Mouse (Mus musculus) A20 (cell line): ENCODE data around the gene Sf1.

Experiments used
- DNase-seq: peaks from one replicate; pipeline ENCODE4 v3.0.0-alpha.2; 2011; ENCODE audit warnings: low read depth, low spot score

Gene Sf1

GRCm38 (mm10) chr19:6375423-6376254 is 12.1 kb downstream of the Sf1 start:
- DNase-seq, result no peak

DNA sequence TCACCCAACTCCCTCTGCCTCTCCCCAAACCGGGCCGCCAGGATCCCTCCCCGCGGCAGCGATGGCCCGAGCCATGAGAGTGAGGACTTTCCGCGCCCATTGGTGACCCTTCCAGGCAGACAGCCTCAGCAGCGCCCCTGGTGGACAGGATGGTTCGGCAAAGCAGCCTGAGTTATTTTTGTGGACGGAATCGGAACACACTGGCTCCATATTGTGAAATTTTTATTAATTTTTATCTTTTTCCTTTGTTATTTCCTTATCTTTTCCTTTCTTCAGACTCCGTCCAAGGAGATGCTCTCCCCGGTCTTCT is 12.7 kb downstream of the Sf1 start:
- no peak for DNase-seq

GRCm38 (mm10) chr19:6376643-6377042 is 13.2 kb downstream of the Sf1 start:
- DNase-seq, result no peak

DNA sequence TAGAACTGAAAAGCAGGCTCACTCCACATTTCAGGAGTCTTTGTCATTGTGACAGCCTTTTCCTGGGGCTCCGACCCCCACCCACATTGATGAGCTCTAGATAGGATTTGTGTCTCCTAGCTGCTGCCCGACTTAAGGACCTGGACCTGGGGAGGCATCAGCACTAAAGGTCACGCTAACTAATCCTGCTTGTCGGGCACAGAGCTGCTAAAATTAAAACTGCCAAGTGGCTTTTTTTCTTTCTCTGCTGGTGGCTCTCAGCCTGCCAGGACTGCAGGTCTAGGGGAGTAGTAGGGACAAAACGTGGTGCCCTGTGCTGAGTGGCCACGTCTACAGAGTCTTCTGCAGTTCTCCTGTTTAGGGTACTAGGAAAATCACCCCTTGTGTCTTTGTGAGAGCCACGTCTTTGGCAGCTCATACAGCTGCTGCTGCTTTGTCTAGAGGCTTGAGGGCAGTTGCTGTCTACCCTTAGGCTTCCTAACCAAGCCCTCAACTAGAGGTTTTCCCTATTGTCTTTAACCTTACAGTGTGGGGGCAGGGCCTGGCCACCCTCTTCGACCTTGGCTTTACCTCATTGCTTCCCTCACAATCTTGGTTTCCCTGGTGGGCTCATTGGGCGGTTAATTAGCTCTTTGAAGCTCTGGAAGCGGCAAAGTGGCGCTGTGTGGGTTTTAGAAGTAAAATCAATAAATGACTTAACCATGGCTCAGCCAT is 14.0 kb downstream of the Sf1 start:
- DNase-seq, result no peak

- no peak for DNase-seq
Observed at GRCm38 (mm10) chr19:6380411-6381166, 17.1 kb downstream of the Sf1 start.

DNA sequence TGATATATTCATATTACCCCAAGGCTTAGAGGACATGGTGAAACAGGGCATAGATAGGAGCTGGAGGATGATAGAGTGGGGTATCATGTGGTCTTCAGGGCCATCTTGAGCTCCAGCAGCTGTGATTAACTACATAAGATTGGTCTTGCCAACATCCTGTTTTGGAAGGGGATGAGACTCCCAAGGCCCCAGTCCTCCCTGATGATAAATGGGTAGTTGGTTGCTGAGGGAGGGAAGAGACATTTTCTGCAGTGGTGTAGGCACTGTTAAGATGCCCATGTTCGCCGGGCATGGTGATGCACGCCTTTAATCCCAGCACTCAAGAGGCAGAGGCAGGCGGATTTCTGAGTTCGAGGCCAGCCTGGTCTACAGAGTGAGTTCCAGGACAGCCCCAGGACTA is 17.7 kb downstream of the Sf1 start:
- no peak for DNase-seq

- no peak for DNase-seq
Observed at GRCm38 (mm10) chr19:6382323-6382924, 18.9 kb downstream of the Sf1 start.

DNA sequence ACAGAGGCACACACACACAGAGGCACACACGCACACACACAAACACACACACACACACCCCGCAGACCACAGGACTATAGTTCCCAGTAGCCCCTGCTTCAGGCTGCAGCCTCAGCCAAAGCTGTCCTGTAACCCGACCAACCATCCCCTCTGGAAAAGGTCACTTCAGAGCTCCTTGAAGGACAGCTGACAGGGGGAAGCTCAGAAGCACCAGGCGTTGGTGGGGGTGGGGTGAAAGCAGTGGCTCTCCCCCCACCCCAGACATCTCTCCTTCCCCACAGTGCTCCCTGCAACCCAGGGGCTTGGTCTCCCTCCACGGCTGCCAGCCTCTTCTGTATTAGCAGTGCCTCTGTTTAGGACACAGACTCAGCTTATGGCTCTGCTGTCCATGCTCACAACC is 20.0 kb downstream of the Sf1 start:
- no peak for DNase-seq

- no peak for DNase-seq
Observed at GRCm38 (mm10) chr19:6384128-6384527, 20.6 kb downstream of the Sf1 start, which contains the start of gene Pygm. Gene Pygm (plus strand): TSS chr19:6384399.

- DNase-seq, result no peak
Observed at GRCm38 (mm10) chr19:6384954-6385353, 21.5 kb downstream of the Sf1 start.

DNA sequence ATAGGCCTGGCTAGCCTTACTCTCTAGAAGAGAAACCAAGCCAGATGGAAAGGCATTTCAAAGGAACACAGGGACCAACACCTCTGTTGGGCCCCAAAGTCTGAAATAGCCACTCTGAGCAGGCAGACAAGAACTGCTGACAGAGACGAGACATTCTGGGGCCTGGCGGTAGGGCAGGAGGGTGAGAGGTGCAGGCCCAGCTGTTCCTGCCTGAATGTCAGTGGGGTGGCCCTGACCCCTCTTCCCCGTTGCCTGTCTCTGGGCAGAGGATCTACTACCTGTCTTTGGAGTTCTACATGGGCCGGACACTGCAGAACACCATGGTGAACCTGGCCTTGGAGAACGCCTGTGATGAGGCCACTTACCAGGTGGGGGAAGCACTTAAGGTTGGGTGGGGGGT is 21.9 kb downstream of the Sf1 start:
- no peak for DNase-seq

DNA sequence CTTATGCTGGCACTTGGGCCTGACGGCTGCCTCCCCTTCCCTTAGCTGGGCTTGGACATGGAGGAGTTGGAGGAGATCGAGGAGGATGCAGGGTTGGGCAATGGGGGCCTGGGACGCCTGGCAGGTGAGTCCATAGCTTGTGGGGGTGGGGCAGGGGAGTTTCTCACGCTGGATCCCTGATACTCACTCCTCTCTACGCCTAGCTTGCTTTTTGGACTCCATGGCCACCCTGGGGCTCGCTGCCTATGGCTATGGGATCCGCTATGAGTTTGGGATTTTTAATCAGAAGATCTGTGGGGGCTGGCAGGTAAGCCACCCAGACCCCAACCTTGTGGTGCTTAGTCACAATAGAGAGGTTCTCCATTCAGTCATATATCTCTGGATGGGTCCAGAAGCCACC is 22.3 kb downstream of the Sf1 start:
- no peak for DNase-seq

- no peak for DNase-seq
Observed at GRCm38 (mm10) chr19:6386234-6386633, 22.7 kb downstream of the Sf1 start.

DNA sequence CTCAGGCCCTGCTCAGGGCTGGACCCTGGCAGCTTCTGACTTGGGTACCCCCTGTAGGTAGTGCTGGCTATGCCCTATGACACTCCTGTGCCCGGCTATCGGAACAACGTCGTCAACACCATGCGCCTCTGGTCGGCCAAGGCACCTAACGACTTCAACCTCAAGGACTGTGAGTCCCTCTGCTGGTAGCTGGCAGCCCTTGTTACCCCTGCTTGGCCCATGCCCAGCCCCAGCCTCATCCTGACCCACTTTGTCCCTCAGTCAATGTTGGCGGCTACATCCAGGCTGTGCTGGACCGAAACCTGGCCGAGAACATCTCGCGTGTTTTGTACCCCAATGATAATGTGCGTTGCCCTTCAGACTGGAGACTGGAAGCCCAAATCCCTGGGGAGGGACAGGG is 24.5 kb downstream of the Sf1 start:
- DNase-seq, result no peak

GRCm38 (mm10) chr19:6389803-6390202 is 26.3 kb downstream of the Sf1 start:
- DNase-seq, result no peak

- no peak for DNase-seq
Observed at GRCm38 (mm10) chr19:6390251-6390650, 26.8 kb downstream of the Sf1 start.

DNA sequence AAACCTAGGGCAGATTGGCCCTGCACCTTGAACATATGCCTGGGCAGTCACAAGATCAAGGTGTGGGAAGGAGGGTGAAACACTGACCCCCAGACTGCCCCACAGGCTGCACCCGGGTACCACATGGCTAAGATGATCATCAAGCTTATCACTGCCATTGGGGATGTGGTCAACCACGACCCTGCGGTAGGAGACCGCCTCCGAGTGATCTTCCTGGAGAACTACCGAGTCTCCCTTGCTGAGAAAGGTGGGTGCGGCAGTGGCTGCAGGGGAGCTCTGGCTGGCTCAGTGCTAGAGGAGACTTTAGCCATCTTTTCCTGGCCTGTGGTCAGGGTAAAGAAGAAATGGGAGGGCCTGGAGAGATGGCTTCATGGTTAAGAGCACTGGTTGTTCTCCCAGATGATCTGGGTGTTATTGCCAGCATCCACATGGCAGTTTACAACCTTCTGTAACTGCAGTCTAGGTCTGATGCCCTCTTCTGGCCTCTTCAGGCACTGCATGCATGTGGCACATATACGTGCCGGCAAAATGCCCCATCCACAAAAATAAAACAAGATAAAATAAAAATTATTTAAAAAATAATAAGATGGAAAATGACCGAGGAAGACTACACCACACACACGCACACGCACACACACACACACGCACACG is 29.4 kb downstream of the Sf1 start:
- peak; percentile 43 for DNase-seq

- no peak for DNase-seq
Observed at GRCm38 (mm10) chr19:6393637-6394036, 30.1 kb downstream of the Sf1 start.

- no peak for DNase-seq
Observed at GRCm38 (mm10) chr19:6396237-6396636, 32.7 kb downstream of the Sf1 start.

DNA sequence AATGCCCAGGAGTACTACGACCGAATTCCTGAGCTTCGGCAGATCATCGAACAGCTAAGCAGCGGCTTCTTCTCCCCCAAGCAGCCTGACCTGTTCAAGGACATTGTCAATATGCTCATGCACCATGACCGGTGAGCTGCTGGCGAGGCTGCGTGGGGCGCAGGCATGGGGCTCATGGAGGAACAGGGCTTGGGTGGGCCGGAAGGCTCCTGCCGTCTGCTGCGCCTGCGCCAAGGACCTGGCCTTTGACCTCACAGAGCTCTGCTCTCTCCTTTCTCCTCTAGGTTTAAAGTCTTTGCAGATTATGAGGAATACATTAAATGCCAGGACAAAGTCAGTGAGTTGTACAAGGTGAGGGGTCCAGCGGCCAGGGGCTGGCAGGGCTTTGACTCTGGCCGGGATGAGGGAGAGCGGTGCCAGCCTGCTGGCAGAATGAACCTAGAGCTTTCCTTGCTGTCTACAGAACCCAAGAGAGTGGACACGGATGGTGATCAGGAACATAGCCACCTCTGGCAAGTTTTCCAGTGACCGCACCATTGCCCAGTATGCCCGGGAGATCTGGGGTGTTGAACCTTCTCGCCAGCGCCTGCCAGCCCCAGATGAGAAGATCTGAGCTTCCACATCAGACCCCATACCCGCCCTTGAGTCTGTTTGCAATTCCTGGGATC is 34.2 kb downstream of the Sf1 start:
- DNase-seq, result no peak
